Mouse (Mus musculus) forebrain, embryonic 10.5 days (tissue): ENCODE data around the gene Ugt2b5. TPM values are rescaled to one million over a fixed set of nuclear protein-coding genes. Genes with fewer than 3 reads are reported as not detected.
"Not testable (repeated sequence)": the region's sequence is repeated elsewhere in the genome, so short reads cannot be mapped to it uniquely, and the experiment has no call there.

Experiments
- DNase-seq: peaks from one replicate; pipeline ENCODE4 v3.0.0-alpha.2; 2017; ENCODE audit warnings: low spot score; ENCODE audit errors: extremely low spot score
- H3K27ac ChIP-seq: fragments of 300-500 bp; sonication (generic); 2 replicates; pipeline ENCODE4 v1.5.1; 2016; ENCODE audit warnings: mild to moderate bottlenecking
- H3K27me3 ChIP-seq: fragments of 300-500 bp; sonication (generic); 2 replicates; pipeline ENCODE4 v1.6.1; 2016; ENCODE audit warnings: mild to moderate bottlenecking; ENCODE audit not compliant: poor library complexity, severe bottlenecking
- H3K36me3 ChIP-seq: fragments of 300-500 bp; sonication (generic); replicated peaks from 2 replicates; pipeline ENCODE4 v1.6.1; 2016; ENCODE audit warnings: mild to moderate bottlenecking, moderate library complexity
- H3K4me1 ChIP-seq: fragments of 300-500 bp; sonication (generic); 2 replicates; pipeline ENCODE4 v1.6.1; 2016
- H3K4me3 ChIP-seq: fragments of 300-500 bp; sonication (generic); 2 replicates; pipeline ENCODE4 v1.5.1; 2016; ENCODE audit warnings: mild to moderate bottlenecking, moderate library complexity
- H3K9me3 ChIP-seq: fragments of 300-500 bp; sonication (generic); 2 replicates; pipeline ENCODE4 v1.6.1; 2016; ENCODE audit warnings: mild to moderate bottlenecking, moderate library complexity
- WGBS: fragments of 180-500 bp; shearing (Covaris S2); methylation state at CpG from one replicate; pipeline ENCODE4 v1.1.7; 2016; 5-methylcytosine and 5-hydroxymethylcytosine counted together
- polyA plus RNA-seq: library from polyadenylated mRNA; unstranded; fragments of >200 nt; fragmentation: Nextera tagmentation; extraction: Ambion mirVana; gene quantifications from 2 replicates; pipeline ENCODE4 v1.2.1, GENCODE M21; 2016

Ugt2b5 gene
- polyA plus RNA-seq, result not detected in 2 replicates

- DNase-seq, H3K4me3 ChIP-seq, H3K27ac ChIP-seq, H3K27me3 ChIP-seq, H3K9me3 ChIP-seq, H3K36me3 ChIP-seq, H3K4me1 ChIP-seq: not testable (repeated sequence)
- WGBS, result 97% methylated on average over 2 of the region's 2 CpGs
These were observed at the start of gene Ugt2b5 for GRCm38 (mm10) chr5:87140196-87140595. Ugt2b5 (minus strand) TSS chr5:87140318.

- 71% methylated on average over 2 of the region's 2 CpGs for WGBS
- H3K36me3 ChIP-seq, DNase-seq, H3K27me3 ChIP-seq, H3K4me1 ChIP-seq, H3K27ac ChIP-seq, H3K4me3 ChIP-seq, H3K9me3 ChIP-seq: not testable (repeated sequence)
These were observed 35.7 kb upstream of the Ugt2b5 start for GRCm38 (mm10) chr5:87175780-87176179.

GRCm38 (mm10) chr5:87174671-87175070, 34.6 kb upstream of the Ugt2b5 start:
- no peak for DNase-seq
- H3K4me1 ChIP-seq, result no peaks in the 10 kb centered on the region
- H3K27ac ChIP-seq, result no peak overlapping the region
- H3K27me3 ChIP-seq, result no peaks in the 10 kb centered on the region
- H3K9me3 ChIP-seq, result no peaks in the 10 kb centered on the region
- no peaks in the 10 kb centered on the region for H3K36me3 ChIP-seq
- no peak overlapping the region for H3K4me3 ChIP-seq
- 79% methylated on average over 2 of the region's 2 CpGs for WGBS

- no peak overlapping the region for H3K4me3 ChIP-seq
- H3K27me3 ChIP-seq, result no peaks in the 10 kb centered on the region
- WGBS, result 93% methylated on average over 8 of the region's 8 CpGs
- no peaks in the 10 kb centered on the region for H3K9me3 ChIP-seq
- no peaks in the 10 kb centered on the region for H3K36me3 ChIP-seq
- 0 out of 2 replicates have a peak, but pooled peaks cover 1% of the 10 kb centered on the region for H3K4me1 ChIP-seq
- no peak overlapping the region for H3K27ac ChIP-seq
- DNase-seq, result no peak
These were observed 7.8 kb upstream of the Ugt2b5 start for GRCm38 (mm10) chr5:87147741-87148454.

GRCm38 (mm10) chr5:87142865-87143456, 2.8 kb upstream of the Ugt2b5 start:
- no peak overlapping the region for H3K4me3 ChIP-seq
- no peak overlapping the region for H3K27ac ChIP-seq
- peak; percentile 14 for DNase-seq
- 0 out of 2 replicates have a peak, but pooled peaks cover 3% of the 10 kb centered on the region for H3K4me1 ChIP-seq
- H3K36me3 ChIP-seq, result no peaks in the 10 kb centered on the region
- 40% methylated on average over 3 of the region's 3 CpGs for WGBS
- no peaks in the 10 kb centered on the region for H3K9me3 ChIP-seq
- no peaks in the 10 kb centered on the region for H3K27me3 ChIP-seq

GRCm38 (mm10) chr5:87103697-87104096, 36.4 kb downstream of the Ugt2b5 start:
- H3K27ac ChIP-seq, H3K9me3 ChIP-seq, DNase-seq, H3K27me3 ChIP-seq, H3K36me3 ChIP-seq, H3K4me1 ChIP-seq, H3K4me3 ChIP-seq: not testable (repeated sequence)
- WGBS, result 92% methylated on average over 1 of the region's 1 CpGs

GRCm38 (mm10) chr5:87092346-87093027, 47.6 kb downstream of the Ugt2b5 start, which contains the start of gene Ugt2b36:
Ugt2b36 (minus strand) TSS chr5:87092555.
- Histone ChIP-seq H3K27ac (no peak within 1 kb of the TSS), H3K4me3 (no peak within 1 kb of the TSS), H3K36me3 (no peaks in the 10 kb centered on the region), H3K27me3 (no peaks in the 10 kb centered on the region), H3K9me3 (no peaks in the 10 kb centered on the region), H3K4me1 (no peaks in the 10 kb centered on the region)
- WGBS, result 89% methylated on average over 1 of the region's 1 CpGs
- DNase-seq, result no peak

GRCm38 (mm10) chr5:87091111-87091510, 49.0 kb downstream of the Ugt2b5 start:
- no peak for DNase-seq
- Histone ChIP-seq H3K36me3 (no peaks in the 10 kb centered on the region), H3K4me3 (no peak overlapping the region), H3K27ac (no peak overlapping the region), H3K4me1 (no peaks in the 10 kb centered on the region), H3K27me3 (no peaks in the 10 kb centered on the region), H3K9me3 (no peaks in the 10 kb centered on the region)

- no peak overlapping the region for H3K27ac ChIP-seq
- no peaks in the 10 kb centered on the region for H3K27me3 ChIP-seq
- H3K4me3 ChIP-seq, result no peak overlapping the region
- H3K36me3 ChIP-seq, result no peaks in the 10 kb centered on the region
- DNase-seq, result no peak
- H3K9me3 ChIP-seq, result no peaks in the 10 kb centered on the region
- H3K4me1 ChIP-seq, result no peaks in the 10 kb centered on the region
These were observed 50.9 kb downstream of the Ugt2b5 start for GRCm38 (mm10) chr5:87089264-87089663.

GRCm38 (mm10) chr5:87086269-87086668, 53.8 kb downstream of the Ugt2b5 start:
- no peaks in the 10 kb centered on the region for H3K9me3 ChIP-seq
- no peaks in the 10 kb centered on the region for H3K27me3 ChIP-seq
- no peak overlapping the region for H3K4me3 ChIP-seq
- no peaks in the 10 kb centered on the region for H3K4me1 ChIP-seq
- no peak for DNase-seq
- WGBS, result 81% methylated on average over 3 of the region's 3 CpGs
- H3K36me3 ChIP-seq, result no peaks in the 10 kb centered on the region
- no peak overlapping the region for H3K27ac ChIP-seq

Other genes starting within 250 kb of the Ugt2b5 start
- not detected in 2 replicates for gene Ugt2b34, start 233.4 kb downstream of the Ugt2b5 start, polyA plus RNA-seq
- not detected in 2 replicates for gene Ugt2b1, start 213.8 kb downstream of the Ugt2b5 start, polyA plus RNA-seq
- not detected in 2 replicates for gene Ugt2b35, start 139.5 kb downstream of the Ugt2b5 start, polyA plus RNA-seq
- not detected in 2 replicates for gene Ugt2b36, start 47.8 kb downstream of the Ugt2b5 start, polyA plus RNA-seq
- not detected in 2 replicates for gene Ugt2b37, start 114.5 kb upstream of the Ugt2b5 start, polyA plus RNA-seq
- 0.07 TPM in 1 of 2 replicates, not detected in the other for gene Ugt2a3, start 196.9 kb upstream of the Ugt2b5 start, polyA plus RNA-seq